Mouse (Mus musculus) MEL (cell line): ENCODE results near the gene Comt. TPM values are rescaled to one million over a fixed set of nuclear protein-coding genes. Genes with fewer than 3 reads are reported as not detected.
A peak's percentile ranks its signal among the peaks of the same experiment; 100 is the strongest.

ENCODE experiments used
- DNase-seq: peaks from one replicate; pipeline ENCODE4 v3.0.0; 2011; ENCODE audit warnings: low read depth, low spot score
- H3K27ac ChIP-seq: 2 replicates; pipeline ENCODE4 v1.5.1; 2012; ENCODE audit warnings: low read depth, mild to moderate bottlenecking, control low read depth, low read length, moderate library complexity; ENCODE audit not compliant: control insufficient read depth
- H3K27me3 ChIP-seq, 2 experiments: fragments of 150-350 bp in 1 of 2; sonication (generic) in 1 of 2; 2 replicates each; pipeline ENCODE4 v1.6.1; 2012; ENCODE audit warnings: low read length in 2 of 2, mild to moderate bottlenecking in 2 of 2, improper control_type of control experiment in 1 of 2, moderate library complexity in 1 of 2; ENCODE audit not compliant: insufficient read depth in 2 of 2, control insufficient read depth in 1 of 2
- H3K36me3 ChIP-seq, 2 experiments: 2 replicates each; pipeline ENCODE4 v1.6.1; 2012 to 2014; ENCODE audit warnings: low read length in 2 of 2, improper control_type of control experiment in 1 of 2, inconsistent platforms in 1 of 2, mild to moderate bottlenecking in 1 of 2; ENCODE audit not compliant: insufficient read depth in 2 of 2, control insufficient read depth in 1 of 2
- H3K4me1 ChIP-seq, 2 experiments: fragments of 150-350 bp in 1 of 2; sonication (generic) in 1 of 2; 2 replicates each; pipeline ENCODE4 v1.6.1; 2012; ENCODE audit warnings: low read length in 2 of 2, improper control_type of control experiment in 1 of 2, mild to moderate bottlenecking in 1 of 2; ENCODE audit not compliant: insufficient read depth in 2 of 2, control insufficient read depth in 1 of 2
- H3K4me3 ChIP-seq, 2 experiments: fragments of 150-350 bp in 1 of 2; sonication (generic) in 1 of 2; 2 replicates each; pipeline ENCODE4 v1.5.1; 2012; ENCODE audit warnings: low read depth in 2 of 2, low read length in 2 of 2, mild to moderate bottlenecking in 2 of 2, moderate library complexity in 2 of 2, control low read depth in 1 of 2, improper control_type of control experiment in 1 of 2; ENCODE audit not compliant: control insufficient read depth in 1 of 2, insufficient read depth in 1 of 2
- H3K79me2 ChIP-seq: 2 replicates; pipeline ENCODE4 v1.6.1; 2012; ENCODE audit warnings: mild to moderate bottlenecking, low read length, moderate library complexity; ENCODE audit not compliant: control insufficient read depth, poor library complexity, insufficient read depth
- H3K9ac ChIP-seq: 2 replicates; pipeline ENCODE4 v1.6.1; 2012; ENCODE audit warnings: low read depth, mild to moderate bottlenecking, control low read depth, low read length, moderate library complexity; ENCODE audit not compliant: control insufficient read depth, poor library complexity, severe bottlenecking
- H3K9me3 ChIP-seq: fragments of 150-350 bp; sonication (generic); replicated peaks from 2 replicates; pipeline ENCODE4 v1.6.1; 2012; ENCODE audit warnings: mild to moderate bottlenecking, low read length, improper control_type of control experiment, moderate library complexity; ENCODE audit not compliant: insufficient read depth
- BHLHE40 ChIP-seq: IDR thresholded peaks from 2 replicates; pipeline ENCODE4 v1.6.1; 2012; ENCODE audit warnings: low read depth, mild to moderate bottlenecking, inconsistent platforms, low read length, improper control_type of control experiment, borderline replicate concordance
- CHD1 ChIP-seq: IDR thresholded peaks from 2 replicates; pipeline ENCODE4 v1.6.1; 2012; ENCODE audit warnings: low read depth, mild to moderate bottlenecking, inconsistent platforms, low read length, improper control_type of control experiment
- CHD2 ChIP-seq: IDR thresholded peaks from 2 replicates; pipeline ENCODE4 v1.6.1; 2011; ENCODE audit warnings: low read length, improper control_type of control experiment
- CTCF ChIP-seq, 3 experiments: IDR thresholded peaks in 2 of 3; conservative IDR thresholded peaks in 1 of 3; 2 replicates each; pipeline ENCODE4 v1.5.1; 2011 to 2012; ENCODE audit warnings: low read length in 3 of 3, low read depth in 2 of 3, mild to moderate bottlenecking in 2 of 3, improper control_type of control experiment in 1 of 3, inconsistent platforms in 1 of 3, mixed read lengths in 1 of 3, moderate library complexity in 1 of 3; ENCODE audit not compliant: control insufficient read depth in 1 of 3, insufficient read depth in 1 of 3, poor library complexity in 1 of 3, severe bottlenecking in 1 of 3
- E2F4 ChIP-seq: IDR thresholded peaks from 2 replicates; pipeline ENCODE4 v1.6.1; 2011; ENCODE audit warnings: low read depth, low read length, improper control_type of control experiment, borderline replicate concordance
- ELF1 ChIP-seq: IDR thresholded peaks from 2 replicates; pipeline ENCODE4 v1.6.1; 2014; ENCODE audit warnings: low read depth, mild to moderate bottlenecking, inconsistent platforms, low read length, improper control_type of control experiment, moderate library complexity
- ETS1 ChIP-seq: IDR thresholded peaks from 2 replicates; pipeline ENCODE4 v1.6.1; 2012; ENCODE audit warnings: low read depth, mild to moderate bottlenecking, inconsistent platforms, low read length, improper control_type of control experiment, moderate library complexity
- GABPA ChIP-seq: IDR thresholded peaks from 2 replicates; pipeline ENCODE4 v1.6.1; 2012; ENCODE audit warnings: low read depth, mild to moderate bottlenecking, inconsistent platforms, low read length, improper control_type of control experiment, moderate library complexity
- GATA1 ChIP-seq: IDR thresholded peaks from 2 replicates; pipeline ENCODE4 v1.6.1; 2011; ENCODE audit warnings: low read depth, low read length, improper control_type of control experiment
- HCFC1 ChIP-seq: IDR thresholded peaks from 2 replicates; pipeline ENCODE4 v1.6.1; 2012; ENCODE audit warnings: low read depth, mild to moderate bottlenecking, inconsistent platforms, low read length, improper control_type of control experiment, moderate library complexity
- JUND ChIP-seq: IDR thresholded peaks from 2 replicates; pipeline ENCODE4 v1.6.1; 2011; ENCODE audit warnings: low read depth, mild to moderate bottlenecking, improper control_type of control experiment, low read length
- KAT2A ChIP-seq: conservative IDR thresholded peaks from 2 replicates; pipeline ENCODE4 v1.6.1; 2012; ENCODE audit warnings: low read depth, low read length, improper control_type of control experiment, inconsistent platforms
- MAX ChIP-seq: IDR thresholded peaks from 2 replicates; pipeline ENCODE4 v1.6.1; 2011; ENCODE audit warnings: low read length, improper control_type of control experiment
- MAZ ChIP-seq: IDR thresholded peaks from 2 replicates; pipeline ENCODE4 v1.6.1; 2012; ENCODE audit warnings: low read depth, mild to moderate bottlenecking, inconsistent platforms, low read length, improper control_type of control experiment
- MEF2A ChIP-seq: IDR thresholded peaks from 2 replicates; pipeline ENCODE4 v1.6.1; 2014; ENCODE audit warnings: low read depth, mild to moderate bottlenecking, inconsistent platforms, low read length, improper control_type of control experiment; ENCODE audit not compliant: poor library complexity, insufficient replicate concordance, severe bottlenecking; ENCODE audit errors: extremely low read depth
- MYC ChIP-seq: IDR thresholded peaks from 2 replicates; pipeline ENCODE4 v1.6.1; 2011; ENCODE audit warnings: low read depth, mild to moderate bottlenecking, low read length, improper control_type of control experiment, moderate library complexity
- POLR2A ChIP-seq, 2 experiments: IDR thresholded peaks; 2 replicates each; pipeline ENCODE4 v1.6.1; 2011 to 2012; ENCODE audit warnings: low read length in 2 of 2, mild to moderate bottlenecking in 2 of 2, control low read depth in 1 of 2, improper control_type of control experiment in 1 of 2, low read depth in 1 of 2, moderate library complexity in 1 of 2; ENCODE audit not compliant: control insufficient read depth in 1 of 2, insufficient read depth in 1 of 2, poor library complexity in 1 of 2
- POLR2AphosphoS2 ChIP-seq: IDR thresholded peaks from 2 replicates; pipeline ENCODE4 v1.6.1; 2011; ENCODE audit warnings: low read length, improper control_type of control experiment
- POLR2AphosphoS5 ChIP-seq: IDR thresholded peaks from 2 replicates; pipeline ENCODE4 v1.6.1; 2012; ENCODE audit warnings: low read depth, borderline replicate concordance, mild to moderate bottlenecking, inconsistent platforms, low read length, moderate library complexity, mixed read lengths
- RAD21 ChIP-seq: IDR thresholded peaks from 2 replicates; pipeline ENCODE4 v1.6.1; 2011; ENCODE audit warnings: mild to moderate bottlenecking, low read depth, low read length, improper control_type of control experiment
- RCOR1 ChIP-seq: IDR thresholded peaks from 2 replicates; pipeline ENCODE4 v1.6.1; 2012; ENCODE audit warnings: low read depth, mild to moderate bottlenecking, inconsistent platforms, low read length, improper control_type of control experiment
- SIN3A ChIP-seq: IDR thresholded peaks from 2 replicates; pipeline ENCODE4 v1.6.1; 2012; ENCODE audit warnings: low read length, improper control_type of control experiment, inconsistent platforms
- SMC3 ChIP-seq: IDR thresholded peaks from 2 replicates; pipeline ENCODE4 v1.6.1; 2011; ENCODE audit warnings: low read depth, low read length, improper control_type of control experiment
- TAL1 ChIP-seq: IDR thresholded peaks from 2 replicates; pipeline ENCODE4 v1.6.1; 2012; ENCODE audit warnings: mild to moderate bottlenecking, inconsistent platforms, low read length, moderate library complexity, mixed read lengths
- TBP ChIP-seq: IDR thresholded peaks from 2 replicates; pipeline ENCODE4 v1.8.0; 2011; ENCODE audit warnings: low read depth, low read length, improper control_type of control experiment
- TCF12 ChIP-seq: IDR thresholded peaks from 2 replicates; pipeline ENCODE4 v1.6.1; 2014; ENCODE audit warnings: low read depth, mild to moderate bottlenecking, inconsistent platforms, low read length, improper control_type of control experiment, moderate library complexity
- UBTF ChIP-seq: IDR thresholded peaks from 2 replicates; pipeline ENCODE4 v1.6.1; 2012; ENCODE audit warnings: low read depth, mild to moderate bottlenecking, inconsistent platforms, low read length, improper control_type of control experiment, moderate library complexity, borderline replicate concordance; ENCODE audit not compliant: insufficient read depth
- USF1 ChIP-seq: IDR thresholded peaks from 2 replicates; pipeline ENCODE4 v1.6.1; 2014; ENCODE audit warnings: low read depth, mild to moderate bottlenecking, inconsistent platforms, low read length, improper control_type of control experiment, moderate library complexity
- USF2 ChIP-seq, 2 experiments: IDR thresholded peaks; 2 replicates each; pipeline ENCODE4 v1.6.1; 2011 to 2012; ENCODE audit warnings: improper control_type of control experiment in 2 of 2, low read length in 2 of 2, borderline replicate concordance in 1 of 2, inconsistent platforms in 1 of 2, low read depth in 1 of 2, mild to moderate bottlenecking in 1 of 2; ENCODE audit not compliant: insufficient read depth in 1 of 2
- ZC3H11A ChIP-seq: IDR thresholded peaks from 2 replicates; pipeline ENCODE4 v1.6.1; 2012; ENCODE audit warnings: low read depth, mild to moderate bottlenecking, inconsistent platforms, low read length, improper control_type of control experiment
- ZMIZ1 ChIP-seq: IDR thresholded peaks from 2 replicates; pipeline ENCODE4 v1.6.1; 2012; ENCODE audit warnings: low read depth, mild to moderate bottlenecking, inconsistent platforms, low read length, improper control_type of control experiment, moderate library complexity
- ZNF384 ChIP-seq: IDR thresholded peaks from 2 replicates; pipeline ENCODE4 v1.6.1; 2012; ENCODE audit warnings: low read depth, mild to moderate bottlenecking, inconsistent platforms, low read length, improper control_type of control experiment
- polyA plus RNA-seq, 2 experiments: library from polyadenylated mRNA; stranded (reverse) in 1 of 2; unstranded in 1 of 2; fragments of >175 nt in 1 of 2; fragments of >200 nt in 1 of 2; gene quantifications; 2 replicates each; pipeline versions ENCODE4 v1.2.1 to v1.2.4; 2012; ENCODE audit warnings: low replicate concordance in 2 of 2, low read depth in 1 of 2; ENCODE audit not compliant: insufficient read length in 2 of 2, insufficient read depth in 1 of 2, missing spikeins in 1 of 2
- total RNA-seq: library from RNA; depleted of rRNA; stranded (reverse); fragments of 300-350 nt; gene quantifications from 2 replicates; pipeline ENCODE4 v1.2.3, GENCODE M21; 2012

Gene Comt
- total and polyA plus RNA-seq, 3 experiments, result 62.5 to 71.8 TPM; not detected in 1

DNA sequence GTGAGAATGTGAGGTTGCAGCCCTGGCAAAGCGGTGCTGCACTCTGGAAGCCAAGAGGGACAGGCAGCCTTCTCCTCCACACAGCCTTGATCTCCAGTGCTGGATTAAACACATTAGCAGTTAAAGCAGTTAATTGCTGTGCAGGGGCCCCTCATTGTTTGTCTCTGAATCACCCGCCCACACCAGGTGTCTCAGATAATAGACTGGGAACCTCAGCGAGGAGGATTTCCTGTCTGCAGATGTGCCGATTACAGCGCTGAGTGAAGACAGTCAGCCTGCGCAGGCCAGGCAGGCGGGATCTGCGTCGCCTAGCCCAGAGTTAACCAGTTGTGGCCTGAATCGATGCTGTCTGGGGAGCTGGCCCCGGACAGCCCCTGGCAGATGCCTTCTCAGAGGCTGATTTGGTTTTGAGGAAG lies 33.3 kb upstream of the Comt start (continued):
- TF ChIP-seq HCFC1 (peak; percentile 71), GABPA (no peak), MEF2A (no peak), TBP (no peak), CHD1 (no peak), E2F4 (peak; percentile 63; the same call in 1 of the 2 replicates), USF1 (0 out of 2 replicates have a peak, but pooled peaks have one; percentile 23), RAD21 (no peak), CTCF (IDR thresholded peaks at IDR 0.05 in 2 of 3, conservative IDR thresholded peaks at IDR 0.05 in 1 of 3; ENCODE audit: control insufficient read depth in 1 of 3, insufficient read depth in 1 of 3, low read depth in 2 of 3, low read length in 3 of 3, poor library complexity in 1 of 3, severe bottlenecking in 1 of 3) (no peak), SMC3 (no peak), UBTF (no peak), MYC (peak; percentile 72), POLR2A (IDR thresholded peaks at IDR 0.05; ENCODE audit: control insufficient read depth in 1 of 2, insufficient read depth in 1 of 2, low read depth in 1 of 2, low read length in 2 of 2, poor library complexity in 1 of 2) (peak in 1 of 2 experiments; percentile 27; a peak in 1 of 4 replicates), KAT2A (no peak), ELF1 (no peak), POLR2AphosphoS5 (no peak), SIN3A (peak; percentile 96)

DNA sequence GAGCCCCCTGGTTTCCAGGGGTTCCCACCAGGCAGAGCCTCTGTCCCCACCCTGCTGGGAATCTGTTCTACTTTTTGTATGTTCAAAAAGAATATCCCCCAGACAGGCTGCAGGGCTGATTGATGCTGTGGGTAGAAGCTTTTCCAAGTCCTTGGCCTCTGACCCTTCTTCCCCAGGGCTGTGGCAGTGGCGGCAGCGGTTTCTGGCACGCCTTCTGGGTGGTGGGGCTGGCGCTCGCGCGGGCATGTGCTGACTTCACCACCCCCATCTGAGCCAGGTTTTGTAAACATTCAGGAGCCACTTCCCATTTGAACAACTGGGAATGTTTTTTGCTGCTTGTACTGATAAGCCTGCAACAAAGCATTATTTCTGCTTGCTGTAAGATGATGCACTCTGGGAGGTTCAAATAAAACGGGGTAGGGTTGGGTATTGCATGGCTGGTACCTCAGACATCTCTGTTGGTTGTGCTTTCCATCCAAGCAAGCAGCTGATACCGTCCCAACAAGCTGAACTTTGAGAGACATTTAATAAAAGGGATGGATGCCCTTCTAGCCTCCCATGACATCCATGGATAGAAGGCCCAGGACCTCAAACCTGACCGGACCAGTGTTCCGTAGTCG lies 32.8 kb upstream of the Comt start:
- peak overlapping the region; percentile 4; the same call in 1 of the 2 replicates for H3K9ac ChIP-seq
- peak overlapping the region; percentile 79 for H3K27ac ChIP-seq
- H3K4me3 ChIP-seq, result peak overlapping the region in 1 of 2 experiments; percentile 7; a peak in 2 of 4 replicates
- H3K27me3 ChIP-seq, result no peaks in the 10 kb centered on the region
- H3K79me2 ChIP-seq, result no peaks in the 10 kb centered on the region
- peaks cover 0 to 26% of the 10 kb centered on the region in 2 experiments for H3K36me3 ChIP-seq
- H3K4me1 ChIP-seq, result peaks cover 9 to 36% of the 10 kb centered on the region in 2 experiments
- no peak for DNase-seq
- H3K9me3 ChIP-seq, result no peaks in the 10 kb centered on the region
- TF ChIP-seq MEF2A, result no peak
- 0 out of 2 replicates have a peak, but pooled peaks have one; percentile 11 for TF ChIP-seq TCF12
- no peak for TF ChIP-seq MAZ
- 0 out of 2 replicates have a peak, but pooled peaks have one; percentile 33 for TF ChIP-seq BHLHE40
- no peak for TF ChIP-seq ZC3H11A
- TF ChIP-seq CHD2, result no peak
- TF ChIP-seq CHD1, result no peak
- no peak for TF ChIP-seq POLR2AphosphoS2
- TF ChIP-seq SIN3A, result no peak
- TF ChIP-seq USF1, result no peak
- no peak; the same call in 1 of the 2 replicates for TF ChIP-seq RCOR1
- TF ChIP-seq E2F4, result no peak
- TF ChIP-seq GATA1, result no peak
- TF ChIP-seq ELF1, result no peak
- TF ChIP-seq TAL1, result no peak
- no peak for TF ChIP-seq RAD21
- TF ChIP-seq UBTF, result no peak
- TF ChIP-seq ZNF384, result no peak
- TF ChIP-seq USF2 (IDR thresholded peaks at IDR 0.05; ENCODE audit: borderline replicate concordance in 1 of 2, insufficient read depth in 1 of 2, low read depth in 1 of 2, low read length in 2 of 2), result no peak
- no peak; the same call in 1 of the 2 replicates for TF ChIP-seq MAX
- no peak for TF ChIP-seq JUND
- TF ChIP-seq POLR2A (IDR thresholded peaks at IDR 0.05; ENCODE audit: control insufficient read depth in 1 of 2, insufficient read depth in 1 of 2, low read depth in 1 of 2, low read length in 2 of 2, poor library complexity in 1 of 2), result no peak
- TF ChIP-seq ZMIZ1, result no peak
- peak; percentile 27; the same call in 1 of the 2 replicates for TF ChIP-seq ETS1
